Mouse (Mus musculus): ENCODE measurements at regions not wholly inside any gene's neighbourhood (a gene's known extent, or its start where the extent isn't known, plus 50 kb on each side); places are given as distances from the start of the nearest gene placed in this dataset.

DNA sequence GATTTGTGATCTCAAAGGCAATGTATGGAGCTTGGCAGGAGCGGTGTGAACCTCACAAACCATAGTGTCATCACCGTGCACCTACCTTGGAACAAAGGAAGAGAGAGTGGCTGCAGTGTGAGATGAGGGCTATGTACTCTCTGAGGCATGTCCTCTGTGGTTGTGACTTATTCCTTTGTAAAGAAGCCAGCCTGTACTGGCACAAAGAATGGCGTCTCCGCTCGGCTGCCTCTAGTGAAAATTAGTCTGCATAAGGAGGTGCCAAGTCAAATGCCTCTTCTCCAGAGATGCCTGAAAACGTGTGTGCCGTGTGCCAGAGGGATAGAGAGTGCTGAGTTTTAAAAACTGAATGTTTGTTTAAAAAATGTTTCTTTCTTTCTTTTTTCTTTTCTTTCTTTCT, 444.0 kb upstream of the Frg1 start:
- Histone ChIP-seq H3K4me3 (ENCODE audit: insufficient read depth, low read depth, low read length) (no peak overlapping the region), H3K27ac (ENCODE audit: insufficient read depth, low read depth, low read length) (no peak overlapping the region), H3K4me1 (ENCODE audit: control insufficient read depth, insufficient read depth, low read length) (no peaks in the 10 kb centered on the region), H3K36me3 (ENCODE audit: control insufficient read depth, insufficient read depth, low read length) (no peaks in the 10 kb centered on the region), H3K27me3 (replicated peaks; ENCODE audit: control insufficient read depth, insufficient read depth, low read length) (no peaks in the 10 kb centered on the region)
- no peak for TF ChIP-seq POLR2A (IDR thresholded peaks at IDR 0.05; ENCODE audit: low read depth, low read length)
- 45% methylated on average over 7 of the region's 7 CpGs for WGBS
- DNase-seq = no peak

DNA sequence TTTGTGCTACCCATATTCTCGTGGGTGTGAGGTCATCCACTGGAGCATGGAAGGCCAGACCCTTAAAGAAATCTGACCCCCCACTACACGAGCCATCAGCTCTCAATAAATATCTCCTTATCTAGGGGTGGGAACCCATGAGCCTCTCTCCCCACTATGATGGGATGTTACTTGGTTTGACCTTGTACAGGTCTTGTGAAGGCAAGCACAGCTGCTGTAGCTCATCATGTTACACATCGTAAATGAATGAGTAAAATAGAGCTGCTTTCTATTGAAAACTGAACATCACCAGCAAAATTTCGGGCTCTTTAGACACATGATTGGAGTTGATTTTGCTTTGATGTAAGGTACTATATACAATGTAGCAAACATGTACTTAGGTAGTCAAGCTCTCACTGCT, 414.8 kb upstream of the Frg1 start:
- H3K4me3 ChIP-seq (ENCODE audit: insufficient read depth, low read depth, low read length) = no peak overlapping the region
- WGBS = 46% methylated on average over 4 of the region's 4 CpGs
- no peaks in the 10 kb centered on the region for H3K36me3 ChIP-seq (ENCODE audit: control insufficient read depth, insufficient read depth, low read length)
- no peak for DNase-seq
- no peaks in the 10 kb centered on the region for H3K27me3 ChIP-seq (replicated peaks; ENCODE audit: control insufficient read depth, insufficient read depth, low read length)
- TF ChIP-seq POLR2A (IDR thresholded peaks at IDR 0.05; ENCODE audit: low read depth, low read length) = no peak
- TF ChIP-seq CTCF (conservative IDR thresholded peaks at IDR 0.05; ENCODE audit: insufficient read depth, insufficient read length, low read depth, low read length) = no peak
- H3K4me1 ChIP-seq (ENCODE audit: control insufficient read depth, insufficient read depth, low read length) = no peaks in the 10 kb centered on the region
- no peak overlapping the region for H3K27ac ChIP-seq (ENCODE audit: insufficient read depth, low read depth, low read length)

DNA sequence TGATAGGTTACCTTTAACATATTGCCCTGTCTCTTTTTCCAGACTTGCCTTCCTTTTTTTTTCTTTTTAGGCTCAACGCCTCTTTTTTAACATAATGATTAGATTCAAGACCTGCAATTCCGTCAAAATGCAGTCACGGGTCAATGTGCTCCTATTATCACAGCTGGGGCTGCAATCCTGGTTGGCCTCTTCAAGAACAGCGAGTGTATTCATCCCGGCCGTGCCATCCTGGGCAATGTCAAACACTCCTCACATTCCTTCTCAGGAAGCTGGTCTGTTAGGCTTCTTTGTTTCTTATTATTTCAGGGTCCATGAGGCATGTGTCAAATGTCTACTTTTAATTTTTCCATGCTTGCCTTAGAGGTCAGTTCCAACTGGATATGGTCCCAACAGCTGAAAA, 413.5 kb upstream of the Frg1 start:
- no peak for TF ChIP-seq POLR2A (IDR thresholded peaks at IDR 0.05; ENCODE audit: low read depth, low read length)
- no peaks in the 10 kb centered on the region for H3K4me1 ChIP-seq (ENCODE audit: control insufficient read depth, insufficient read depth, low read length)
- no peaks in the 10 kb centered on the region for H3K27me3 ChIP-seq (replicated peaks; ENCODE audit: control insufficient read depth, insufficient read depth, low read length)
- DNase-seq = no peak
- H3K27ac ChIP-seq (ENCODE audit: insufficient read depth, low read depth, low read length) = no peak overlapping the region
- WGBS = 32% methylated on average over 6 of the region's 6 CpGs
- H3K36me3 ChIP-seq (ENCODE audit: control insufficient read depth, insufficient read depth, low read length) = no peaks in the 10 kb centered on the region
- H3K4me3 ChIP-seq (ENCODE audit: insufficient read depth, low read depth, low read length) = no peak overlapping the region

DNA sequence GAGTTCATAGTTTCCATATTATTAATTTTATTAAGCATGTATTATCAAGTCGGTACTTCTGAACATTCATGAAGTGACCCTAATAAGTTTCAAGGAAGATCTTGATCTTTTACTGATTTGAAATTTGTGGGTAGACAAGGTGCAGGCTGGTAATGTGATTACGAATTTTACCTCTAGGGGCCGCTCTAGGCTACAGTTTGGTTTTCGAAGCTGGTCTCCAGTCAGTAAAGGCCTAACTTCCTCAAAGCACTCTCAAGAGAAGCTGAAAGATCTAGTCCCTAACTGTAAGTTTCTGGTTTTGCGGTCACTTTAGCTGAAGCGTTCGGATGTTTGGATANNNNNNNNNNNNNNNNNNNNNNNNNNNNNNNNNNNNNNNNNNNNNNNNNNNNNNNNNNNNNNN, 408.1 kb upstream of the Frg1 start:
- H3K27me3 ChIP-seq (replicated peaks; ENCODE audit: control insufficient read depth, insufficient read depth, low read length) = no peaks in the 10 kb centered on the region
- 0 out of 2 replicates have a peak, but pooled peaks have one; percentile 37 for TF ChIP-seq CTCF (conservative IDR thresholded peaks at IDR 0.05; ENCODE audit: insufficient read depth, insufficient read length, low read depth, low read length)
- TF ChIP-seq POLR2A (IDR thresholded peaks at IDR 0.05; ENCODE audit: low read depth, low read length) = no peak
- 24% methylated on average over 7 of the region's 7 CpGs for WGBS
- peak; percentile 26 for DNase-seq
- no peak overlapping the region for H3K27ac ChIP-seq (ENCODE audit: insufficient read depth, low read depth, low read length)
- no peaks in the 10 kb centered on the region for H3K36me3 ChIP-seq (ENCODE audit: control insufficient read depth, insufficient read depth, low read length)
- no peak overlapping the region for H3K4me3 ChIP-seq (ENCODE audit: insufficient read depth, low read depth, low read length)
- H3K4me1 ChIP-seq (ENCODE audit: control insufficient read depth, insufficient read depth, low read length) = no peaks in the 10 kb centered on the region

DNA sequence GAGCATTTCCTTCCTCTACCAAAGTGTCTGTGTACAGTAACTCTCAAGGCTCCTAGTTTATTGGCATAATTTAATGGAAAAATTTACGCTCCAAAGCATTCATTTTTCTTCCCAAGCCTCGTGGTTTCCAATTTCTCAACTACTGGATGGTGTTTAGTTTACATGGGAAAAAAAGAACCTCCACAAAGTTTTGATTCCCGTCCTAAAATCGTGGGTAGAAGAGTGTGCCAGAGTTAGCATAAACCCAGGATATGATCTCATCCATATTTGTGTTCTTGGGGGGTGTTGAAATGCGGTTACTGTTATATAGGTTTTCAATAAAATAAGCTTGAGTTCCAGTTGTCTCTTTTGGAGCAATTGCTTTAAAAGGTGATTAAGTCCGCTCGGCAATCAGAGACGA, 406.2 kb upstream of the Frg1 start:
- Histone ChIP-seq H3K4me1 (ENCODE audit: control insufficient read depth, insufficient read depth, low read length) (no peaks in the 10 kb centered on the region), H3K27ac (ENCODE audit: insufficient read depth, low read depth, low read length) (no peak overlapping the region)
- WGBS = 64% methylated on average over 8 of the region's 8 CpGs

DNA sequence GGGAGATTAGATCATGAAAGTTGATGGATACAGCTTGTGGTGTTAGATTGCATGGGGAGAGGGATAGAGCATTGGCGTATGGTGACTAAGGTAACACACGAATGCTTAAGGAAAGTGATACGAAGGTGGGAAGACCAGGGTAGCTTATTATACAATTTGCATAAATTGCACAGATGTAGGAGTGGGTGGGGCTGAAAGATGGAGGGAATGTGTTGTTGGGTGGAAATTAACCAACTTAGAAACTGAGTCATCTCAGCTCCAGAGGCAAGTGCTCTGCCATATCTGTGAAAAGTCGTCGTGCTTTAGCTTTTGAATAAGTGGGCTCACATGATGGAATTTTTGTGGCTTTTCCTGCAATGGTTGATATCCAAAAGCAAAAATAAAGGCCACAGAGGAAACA, 404.8 kb upstream of the Frg1 start:
- 95% methylated on average over 5 of the region's 5 CpGs for WGBS
- Histone ChIP-seq H3K27ac (ENCODE audit: insufficient read depth, low read depth, low read length) (no peak overlapping the region), H3K27me3 (replicated peaks; ENCODE audit: control insufficient read depth, insufficient read depth, low read length) (no peaks in the 10 kb centered on the region), H3K4me3 (ENCODE audit: insufficient read depth, low read depth, low read length) (no peak overlapping the region), H3K4me1 (ENCODE audit: control insufficient read depth, insufficient read depth, low read length) (no peaks in the 10 kb centered on the region), H3K36me3 (ENCODE audit: control insufficient read depth, insufficient read depth, low read length) (no peaks in the 10 kb centered on the region)
- no peak for DNase-seq
- TF ChIP-seq CTCF (conservative IDR thresholded peaks at IDR 0.05; ENCODE audit: insufficient read depth, insufficient read length, low read depth, low read length) = no peak
- TF ChIP-seq POLR2A (IDR thresholded peaks at IDR 0.05; ENCODE audit: low read depth, low read length) = no peak

More for the DNA sequence above, 406.2 kb upstream of the Frg1 start:
- Histone ChIP-seq H3K4me3 (ENCODE audit: insufficient read depth, low read depth, low read length) (no peak overlapping the region), H3K27me3 (replicated peaks; ENCODE audit: control insufficient read depth, insufficient read depth, low read length) (no peaks in the 10 kb centered on the region), H3K36me3 (ENCODE audit: control insufficient read depth, insufficient read depth, low read length) (no peaks in the 10 kb centered on the region)
- no peak for DNase-seq
- TF ChIP-seq POLR2A (IDR thresholded peaks at IDR 0.05; ENCODE audit: low read depth, low read length) (no peak), CTCF (conservative IDR thresholded peaks at IDR 0.05; ENCODE audit: insufficient read depth, insufficient read length, low read depth, low read length) (no peak)

DNA sequence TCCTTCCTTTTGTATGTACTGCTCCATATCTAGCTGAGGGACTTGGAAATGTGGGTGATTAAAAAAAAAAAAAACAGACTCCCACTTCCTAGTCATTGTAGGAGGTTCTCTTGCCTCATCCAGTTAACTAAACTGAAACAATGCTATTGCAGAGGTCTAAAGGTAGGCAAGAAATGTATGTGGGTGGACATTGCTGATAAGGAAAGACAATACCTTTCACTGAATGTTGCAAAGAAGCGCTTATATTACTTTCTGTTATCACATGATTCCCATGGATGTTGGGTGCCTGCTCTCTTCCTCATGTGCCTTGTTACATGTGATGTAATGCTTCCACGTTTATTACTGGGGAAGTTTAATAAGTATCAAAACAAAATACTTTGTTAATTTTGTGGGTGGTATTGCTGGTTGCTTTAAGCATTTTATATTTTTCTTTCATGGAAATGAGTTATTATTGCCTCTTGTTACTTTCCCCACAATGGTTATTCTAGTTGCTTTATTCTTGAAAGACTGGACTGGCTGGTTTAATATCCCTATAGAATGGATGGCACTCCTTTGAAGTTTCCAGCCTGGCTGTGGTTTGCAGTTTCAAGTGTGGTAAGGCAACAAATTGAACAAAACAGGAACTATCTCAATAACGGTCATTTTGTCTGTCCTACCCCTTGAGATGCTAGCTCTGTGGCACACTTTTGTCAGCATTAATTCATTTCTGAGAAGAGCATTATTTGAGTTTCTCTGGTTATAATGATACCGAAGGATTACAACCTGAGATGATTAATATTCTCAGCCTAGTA, 403.9 kb upstream of the Frg1 start:
- no peak for TF ChIP-seq CTCF (conservative IDR thresholded peaks at IDR 0.05; ENCODE audit: insufficient read depth, insufficient read length, low read depth, low read length)
- TF ChIP-seq POLR2A (IDR thresholded peaks at IDR 0.05; ENCODE audit: low read depth, low read length) = no peak
- Histone ChIP-seq H3K4me1 (ENCODE audit: control insufficient read depth, insufficient read depth, low read length) (no peaks in the 10 kb centered on the region), H3K27ac (ENCODE audit: insufficient read depth, low read depth, low read length) (no peak overlapping the region), H3K27me3 (replicated peaks; ENCODE audit: control insufficient read depth, insufficient read depth, low read length) (no peaks in the 10 kb centered on the region), H3K4me3 (ENCODE audit: insufficient read depth, low read depth, low read length) (no peak overlapping the region), H3K36me3 (ENCODE audit: control insufficient read depth, insufficient read depth, low read length) (no peaks in the 10 kb centered on the region)
- DNase-seq = no peak
- WGBS = 79% methylated on average over 4 of the region's 4 CpGs

Measured in kidney, adult 2 months (tissue).